16 mouse cellular contexts compared by ENCODE assay signal in genomic region chr2:29844661-29845060, GRCm38 (mm10). TPM values are rescaled to one million over a fixed set of nuclear protein-coding genes. Genes with fewer than 3 reads are reported as not detected.
DNase-seq lines count a peak whose midpoint lies in the region; ATAC-seq and TF ChIP-seq lines count a peak whose summit lies in the region.
"Had no signal": no experiment of that assay in that cellular context is flagged by ENCODE, and none has a peak within 500 bp of the region (broad histone marks: within the 10 kb centered on the region; RNA-seq: fewer than 3 reads in every experiment).

No protein-coding gene starts in this region.

- H3K27me3 ChIP-seq in hindbrain, embryonic 15.5 days, result no peaks in the 10 kb centered on the region
- no peaks in the 10 kb centered on the region; the same call in 1 of the 2 replicates for H3K27me3 ChIP-seq in midbrain, embryonic 16.5 days (ENCODE audit: control insufficient read depth, insufficient read depth, low read depth, low read length)

- TF ChIP-seq CTCF in left cerebral cortex, adult 2 months (IDR thresholded peaks at IDR 0.05), result no peak
- no peak for TF ChIP-seq CTCF in gastrocnemius, adult 2 months (IDR thresholded peaks at IDR 0.05)

- peak overlapping the region; percentile 93; the same call in 1 of the 2 replicates for H3K9ac ChIP-seq in hindbrain, embryonic 15.5 days
- H3K9ac ChIP-seq in midbrain, embryonic 16.5 days (ENCODE audit: low read depth, low read length), result peak overlapping the region; percentile 78; the same call in 1 of the 2 replicates
- H3K9ac ChIP-seq: liver, postnatal 0 days had no signal

- DNase-seq in left cerebral cortex, adult 2 months (ENCODE audit: extremely low spot score in 1 of 2, low spot score in 2 of 2), result no peak
- no peak for DNase-seq in left cerebral cortex, adult 18-20 months (ENCODE audit: low spot score in 2 of 2)
- DNase-seq in gastrocnemius, adult 2 months, result no peak
- DNase-seq in ovary, postnatal 36 days (ENCODE audit: low spot score), result no peak
- DNase-seq in adrenal gland, postnatal 14 days, result no peak
- DNase-seq: adrenal gland, postnatal 25 days; cerebellum, postnatal 14 days; kidney, postnatal 14 days; liver, postnatal 0 days; lung, postnatal 4 days; retina, postnatal 1 day; thymus, postnatal 36 days had no signal

- intact Hi-C loops in left cerebral cortex, adult 2 months (cut with DNase I), result no loop called here
- intact Hi-C loops in gastrocnemius, adult 2 months (cut with DNase I), result no loop called here

- peaks cover 53% of the 10 kb centered on the region for H3K4me1 ChIP-seq in hindbrain, embryonic 15.5 days (replicated peaks)
- H3K4me1 ChIP-seq in midbrain, embryonic 16.5 days (ENCODE audit: control insufficient read depth, insufficient read depth, low read length), result peaks cover 22% of the 10 kb centered on the region; the same call in 1 of the 2 replicates

- ATAC-seq in hindbrain, embryonic 15.5 days (ENCODE audit: low FRiP score, low read depth), result no peak
- ATAC-seq in midbrain, embryonic 16.5 days, result no peak
- ATAC-seq: inflammation-experienced regulatory T-cells, adult 6 months; liver, postnatal 0 days had no signal

- H3K36me3 ChIP-seq in hindbrain, embryonic 15.5 days, result peaks cover 9% of the 10 kb centered on the region; the same call in 1 of the 2 replicates
- H3K36me3 ChIP-seq in midbrain, embryonic 16.5 days (ENCODE audit: control insufficient read depth, insufficient read depth, low read length), result peaks cover 3% of the 10 kb centered on the region; the same call in 1 of the 2 replicates

- no peaks in the 10 kb centered on the region for H3K9me3 ChIP-seq in hindbrain, embryonic 15.5 days
- H3K9me3 ChIP-seq in midbrain, embryonic 16.5 days (replicated peaks; ENCODE audit: control insufficient read depth, low read length, poor library complexity, severe bottlenecking), result no peaks in the 10 kb centered on the region

- peak overlapping the region; percentile 71; the same call in 1 of the 2 replicates for H3K27ac ChIP-seq in left cerebral cortex, adult 2 months
- 0 out of 2 replicates have a peak overlapping the region, but pooled peaks have one; percentile 35 for H3K27ac ChIP-seq in hindbrain, embryonic 15.5 days (replicated peaks)
- H3K27ac ChIP-seq in midbrain, embryonic 16.5 days (ENCODE audit: low read length), result no peak overlapping the region
- H3K27ac ChIP-seq in gastrocnemius, adult 2 months, result no peak overlapping the region

- 4% methylated on average over 3 of the region's 3 CpGs for WGBS in hindbrain, embryonic 15.5 days
- WGBS in midbrain, embryonic 16.5 days, result 10% methylated on average over 3 of the region's 3 CpGs

- peak overlapping the region; percentile 34 for H3K4me3 ChIP-seq in left cerebral cortex, adult 2 months
- peak overlapping the region; percentile 74 for H3K4me3 ChIP-seq in hindbrain, embryonic 15.5 days
- H3K4me3 ChIP-seq in midbrain, embryonic 16.5 days (ENCODE audit: low read depth, low read length), result peak overlapping the region; percentile 51
- H3K4me3 ChIP-seq in gastrocnemius, adult 2 months, result no peak overlapping the region
- H3K4me3 ChIP-seq: myocyte had no signal

- H3K4me2 ChIP-seq in hindbrain, embryonic 15.5 days, result peak overlapping the region; percentile 92
- peak overlapping the region; percentile 65 for H3K4me2 ChIP-seq in midbrain, embryonic 16.5 days (ENCODE audit: low read length)

RNA-seq across cellular contexts. Expression of gene Cercam, which starts 24.3 kb away (rescaled TPM):
- total RNA-seq in left cerebral cortex, adult 2 months (2021), result 1 to 10 TPM; 5.9 to 8.6 TPM
- total RNA-seq in left cerebral cortex, adult 18-20 months (2021), result 1 to 10 TPM; 7.4 to 9.9 TPM
- polyA plus RNA-seq in hindbrain, embryonic 15.5 days (2015; fragmentation: Nextera tagmentation; extraction: Ambion mirVana), result 22.1 and 25.9 TPM in 2 replicates
- polyA plus RNA-seq in midbrain, embryonic 16.5 days (2015; fragmentation: Nextera tagmentation; extraction: Ambion mirVana), result 15.1 and 21.2 TPM in 2 replicates
- 1 to 10 TPM; 2.2 to 4.6 TPM for total RNA-seq in gastrocnemius, adult 2 months (2021)
- total RNA-seq in adrenal gland, postnatal 14 days (2021), result 10.8 and 12.4 TPM in 2 replicates

RNA-seq across cellular contexts. Expression of gene Urm1, which starts 24.8 kb away (rescaled TPM):
- 10 to 100 TPM; 48.4 to 50.0 TPM for total RNA-seq in left cerebral cortex, adult 2 months (2021)
- total RNA-seq in left cerebral cortex, adult 18-20 months (2021), result 10 to 100 TPM; 48.1 to 49.6 TPM
- polyA plus RNA-seq in hindbrain, embryonic 15.5 days (2015; fragmentation: Nextera tagmentation; extraction: Ambion mirVana), result 25.8 and 27.8 TPM in 2 replicates
- polyA plus RNA-seq in midbrain, embryonic 16.5 days (2015; fragmentation: Nextera tagmentation; extraction: Ambion mirVana), result 21.8 and 29.9 TPM in 2 replicates
- total RNA-seq in gastrocnemius, adult 2 months (2021), result 10 to 100 TPM; 29.6 to 31.3 TPM
- total RNA-seq in adrenal gland, postnatal 14 days (2021), result 33.8 and 34.3 TPM in 2 replicates

RNA-seq across cellular contexts. Expression of gene Slc27a4, which starts 42.2 kb away (rescaled TPM):
- 10 to 100 TPM; 74.7 to 80.7 TPM for total RNA-seq in left cerebral cortex, adult 2 months (2021)
- 10 to 100 TPM; 72.1 to 75.8 TPM for total RNA-seq in left cerebral cortex, adult 18-20 months (2021)
- polyA plus RNA-seq in hindbrain, embryonic 15.5 days (2015; fragmentation: Nextera tagmentation; extraction: Ambion mirVana), result 47.2 and 50.0 TPM in 2 replicates
- polyA plus RNA-seq in midbrain, embryonic 16.5 days (2015; fragmentation: Nextera tagmentation; extraction: Ambion mirVana), result 42.6 and 43.2 TPM in 2 replicates
- total RNA-seq in gastrocnemius, adult 2 months (2021), result 1 to 10 TPM; 6.5 to 9.4 TPM
- 30.5 and 32.5 TPM in 2 replicates for total RNA-seq in adrenal gland, postnatal 14 days (2021)

RNA-seq across cellular contexts. Expression of gene Odf2, which starts 44.4 kb away (rescaled TPM):
- 100 to 1,000 TPM in 1 of 2 experiments, 10 to 100 TPM in 1; 97.9 to 101 TPM for total RNA-seq in left cerebral cortex, adult 2 months (2021)
- 10 to 100 TPM; 84.6 to 94.6 TPM for total RNA-seq in left cerebral cortex, adult 18-20 months (2021)
- polyA plus RNA-seq in hindbrain, embryonic 15.5 days (2015; fragmentation: Nextera tagmentation; extraction: Ambion mirVana), result 67.9 and 70.8 TPM in 2 replicates
- polyA plus RNA-seq in midbrain, embryonic 16.5 days (2015; fragmentation: Nextera tagmentation; extraction: Ambion mirVana), result 66.2 and 69.9 TPM in 2 replicates
- total RNA-seq in gastrocnemius, adult 2 months (2021), result 10 to 100 TPM; 11.9 to 12.7 TPM
- 42.2 and 54.5 TPM in 2 replicates for total RNA-seq in adrenal gland, postnatal 14 days (2021)

RNA-seq across cellular contexts. Expression of gene Trub2, which starts 56.4 kb away (rescaled TPM):
- total RNA-seq in left cerebral cortex, adult 2 months (2021), result 10 to 100 TPM; 40.9 to 50.4 TPM
- 10 to 100 TPM; 39.3 to 39.5 TPM for total RNA-seq in left cerebral cortex, adult 18-20 months (2021)
- polyA plus RNA-seq in hindbrain, embryonic 15.5 days (2015; fragmentation: Nextera tagmentation; extraction: Ambion mirVana), result 32.0 and 32.1 TPM in 2 replicates
- 30.8 and 32.8 TPM in 2 replicates for polyA plus RNA-seq in midbrain, embryonic 16.5 days (2015; fragmentation: Nextera tagmentation; extraction: Ambion mirVana)
- 10 to 100 TPM; 28.2 to 29.1 TPM for total RNA-seq in gastrocnemius, adult 2 months (2021)
- total RNA-seq in adrenal gland, postnatal 14 days (2021), result 33.6 and 39.4 TPM in 2 replicates

Comparison
In these comparisons a context has a peak if more than half of its experiments do, and no peak if none do; other contexts are left out.
1. H3K27ac ChIP-seq: peak in left cerebral cortex, adult 2 months (single experiment) and hindbrain, embryonic 15.5 days (single experiment); none in midbrain, embryonic 16.5 days (single experiment) and gastrocnemius, adult 2 months (single experiment).